ENCODE assay signal across 8 mouse cellular contexts in genomic region chr6:64729231-64730011, GRCm38 (mm10). TPM values are rescaled to one million over a fixed set of nuclear protein-coding genes. Genes with fewer than 3 reads are reported as not detected.
DNase-seq lines count a peak whose midpoint lies in the region; ATAC-seq and TF ChIP-seq lines count a peak whose summit lies in the region.
"Had no signal": no experiment of that assay in that cellular context is flagged by ENCODE, and none has a peak within 500 bp of the region (broad histone marks: within the 10 kb centered on the region; RNA-seq: fewer than 3 reads in every experiment).

No protein-coding gene starts in this region.

- H3K4me1 ChIP-seq in heart, embryonic 15.5 days (replicated peaks) = peaks cover 23% of the 10 kb centered on the region
- H3K4me1 ChIP-seq in limb, embryonic 11.5 days (ENCODE audit: control insufficient read depth, insufficient read depth, low read length) = peaks cover 11% of the 10 kb centered on the region
- peaks cover 12% of the 10 kb centered on the region; the same call in 1 of the 2 replicates for H3K4me1 ChIP-seq in midbrain, postnatal 0 days (ENCODE audit: insufficient read depth, low read length)

- peak overlapping the region; percentile 14; the same call in 1 of the 2 replicates for H3K9ac ChIP-seq in heart, embryonic 15.5 days
- H3K9ac ChIP-seq in limb, embryonic 11.5 days (ENCODE audit: low read length) = no peak overlapping the region
- H3K9ac ChIP-seq in midbrain, postnatal 0 days (replicated peaks; ENCODE audit: low read length, poor library complexity, severe bottlenecking) = 0 out of 2 replicates have a peak overlapping the region, but pooled peaks have one; percentile 24

- TF ChIP-seq CTCF in midbrain, postnatal 0 days (IDR thresholded peaks at IDR 0.05) = no peak

- H3K36me3 ChIP-seq in heart, embryonic 15.5 days = no peaks in the 10 kb centered on the region
- H3K36me3 ChIP-seq in limb, embryonic 11.5 days (ENCODE audit: control insufficient read depth, insufficient read depth, low read length) = no peaks in the 10 kb centered on the region
- no peaks in the 10 kb centered on the region for H3K36me3 ChIP-seq in midbrain, postnatal 0 days (ENCODE audit: insufficient read depth, low read length)

- WGBS in heart, embryonic 15.5 days = under 1% methylated on average over 53 of the region's 53 CpGs
- 0% methylated on average over 53 of the region's 53 CpGs for WGBS in limb, embryonic 11.5 days
- 0% methylated on average over 53 of the region's 53 CpGs for WGBS in midbrain, postnatal 0 days

- peak overlapping the region; percentile 56 for H3K4me3 ChIP-seq in heart, embryonic 15.5 days
- H3K4me3 ChIP-seq in limb, embryonic 11.5 days (ENCODE audit: low read depth, low read length) = peak overlapping the region; percentile 32
- H3K4me3 ChIP-seq in midbrain, postnatal 0 days (ENCODE audit: low read depth, low read length) = peak overlapping the region; percentile 34

- peak; percentile 33 for ATAC-seq in heart, embryonic 15.5 days (replicated peaks; ENCODE audit: insufficient number of reproducible peaks, insufficient read depth, low FRiP score, low read depth)
- ATAC-seq in limb, embryonic 11.5 days (ENCODE audit: insufficient number of reproducible peaks, low FRiP score, low TSS enrichment, low read depth) = peak; percentile 63; the same call in 1 of the 2 replicates
- ATAC-seq in midbrain, postnatal 0 days (ENCODE audit: low FRiP score) = peak; percentile 36; the same call in 1 of the 2 replicates

- peak; percentile 24 to 26 for DNase-seq in right cerebral cortex, postnatal 10 days (ENCODE audit: low spot score in 2 of 2)
- no peak for DNase-seq in right cerebral cortex, postnatal 25 days
- DNase-seq in embryo, embryonic 10 days (ENCODE audit: low spot score) = peak; percentile 44
- peak; percentile 61 for DNase-seq in limb, embryonic 11.5 days (ENCODE audit: low spot score)
- DNase-seq in midbrain, postnatal 0 days (ENCODE audit: low spot score) = no peak
- no peak for DNase-seq in spleen, postnatal 36 days (ENCODE audit: low spot score in 2 of 2)

- peaks cover 70% of the 10 kb centered on the region for H3K27me3 ChIP-seq in heart, embryonic 15.5 days
- peaks cover 60% of the 10 kb centered on the region for H3K27me3 ChIP-seq in limb, embryonic 11.5 days (ENCODE audit: control insufficient read depth, insufficient read depth, low read length)
- H3K27me3 ChIP-seq in midbrain, postnatal 0 days (ENCODE audit: insufficient read depth, low read length) = peaks cover 57% of the 10 kb centered on the region

- no peaks in the 10 kb centered on the region for H3K9me3 ChIP-seq in heart, embryonic 15.5 days (replicated peaks)
- H3K9me3 ChIP-seq in limb, embryonic 11.5 days (ENCODE audit: control insufficient read depth, low read length) = no peaks in the 10 kb centered on the region
- no peaks in the 10 kb centered on the region for H3K9me3 ChIP-seq in midbrain, postnatal 0 days (ENCODE audit: low read length)

- H3K4me2 ChIP-seq in heart, embryonic 15.5 days = peak overlapping the region; percentile 97
- peak overlapping the region; percentile 47 for H3K4me2 ChIP-seq in limb, embryonic 11.5 days (ENCODE audit: low read depth, severe bottlenecking)
- peak overlapping the region; percentile 56 for H3K4me2 ChIP-seq in midbrain, postnatal 0 days (ENCODE audit: low read depth, low read length, poor library complexity, severe bottlenecking)

- H3K27ac ChIP-seq in heart, embryonic 15.5 days = no peak overlapping the region
- no peak overlapping the region for H3K27ac ChIP-seq in limb, embryonic 11.5 days (replicated peaks; ENCODE audit: low read depth, low read length)
- H3K27ac ChIP-seq in midbrain, postnatal 0 days (ENCODE audit: low read depth, low read length) = no peak overlapping the region

RNA-seq across cellular contexts. Expression of gene Atoh1, which starts 0.5 kb away (rescaled TPM):
- polyA plus RNA-seq in heart, embryonic 15.5 days (2015; fragmentation: Nextera tagmentation; extraction: Ambion mirVana) = 0.06 TPM in 1 of 2 replicates, not detected in the other
- polyA plus RNA-seq in limb, embryonic 11.5 days (2014; fragmentation: Nextera tagmentation; extraction: Ambion mirVana) = not detected in 2 replicates
- 0.33 and 2.7 TPM in 2 replicates for total RNA-seq in midbrain, postnatal 0 days (2014; rRNA removed)
- polyA plus RNA-seq in midbrain, postnatal 0 days (2015; fragmentation: Nextera tagmentation; extraction: Ambion mirVana) = not detected in 2 replicates
- polyA plus RNA-seq: cortical plate, adult 2 months had no signal

Comparison
In these comparisons a context has a peak if more than half of its experiments do, and no peak if none do; other contexts are left out.
1. DNase-seq: peak in right cerebral cortex, postnatal 10 days (2 of 2), embryo, embryonic 10 days (single experiment) and limb, embryonic 11.5 days (single experiment); none in right cerebral cortex, postnatal 25 days (single experiment), midbrain, postnatal 0 days (single experiment) and spleen, postnatal 36 days (0 of 2).
2. H3K4me2 ChIP-seq: peak in every context shown above with its lines; median percentile 97 in heart, embryonic 15.5 days; 56 in midbrain, postnatal 0 days; 47 in limb, embryonic 11.5 days.
3. Peak in every context shown above with its lines, with median percentiles within 50 percentile points of each other: ATAC-seq and H3K4me3 ChIP-seq.